9 mouse cellular contexts compared by ENCODE assay signal in genomic region chr2:156177651-156178050, GRCm38 (mm10). TPM values are rescaled to one million over a fixed set of nuclear protein-coding genes. Genes with fewer than 3 reads are reported as not detected.
DNase-seq lines count a peak whose midpoint lies in the region; ATAC-seq and TF ChIP-seq lines count a peak whose summit lies in the region.
"Had no signal": no experiment of that assay in that cellular context is flagged by ENCODE, and none has a peak within 500 bp of the region (broad histone marks: within the 10 kb centered on the region; RNA-seq: fewer than 3 reads in every experiment).

No protein-coding gene starts in this region.

- H3K79me2 ChIP-seq in myocyte (ENCODE audit: control insufficient read depth, insufficient read depth): peaks cover 80% of the 10 kb centered on the region

- no peak for ATAC-seq in kidney, embryonic 15.5 days (replicated peaks; ENCODE audit: low FRiP score)
- no peak for ATAC-seq in granulocyte monocyte progenitor cell, adult 5-6 weeks (replicated peaks; ENCODE audit: poor library complexity, severe bottlenecking)

- H3K27ac ChIP-seq in kidney, embryonic 15.5 days: no peak overlapping the region
- H3K27ac ChIP-seq in bone marrow, adult 2 months (ENCODE audit: control insufficient read depth, insufficient read depth, low read depth, low read length, poor library complexity): no peak overlapping the region

- H3K36me3 ChIP-seq in kidney, embryonic 15.5 days: peaks cover 46% of the 10 kb centered on the region
- peaks cover 62% of the 10 kb centered on the region for H3K36me3 ChIP-seq in myocyte (ENCODE audit: control insufficient read depth, insufficient read depth)

- 61% methylated on average over 7 of the region's 7 CpGs for WGBS in kidney, embryonic 15.5 days
- WGBS in bone marrow, adult 2 months: 42% methylated on average over 7 of the region's 7 CpGs

- peak overlapping the region; percentile 73 for H3K4me2 ChIP-seq in kidney, embryonic 15.5 days
- H3K4me2 ChIP-seq in myocyte (ENCODE audit: low read depth): peak overlapping the region; percentile 93

- H3K9ac ChIP-seq in kidney, embryonic 15.5 days: no peak overlapping the region

- no peak for TF ChIP-seq CTCF in bone marrow, adult 2 months (IDR thresholded peaks at IDR 0.05; ENCODE audit: control insufficient read depth, insufficient read depth, low read length)

- no peak for DNase-seq in kidney, adult 8-10 months
- DNase-seq in induced T-regulatory cell, adult 2 months (ENCODE audit: low read depth): peak; percentile 50
- no peak for DNase-seq in left cerebral cortex, postnatal 4 days
- DNase-seq in right cerebral cortex, postnatal 14 days: no peak
- DNase-seq: adrenal gland, postnatal 25 days had no signal

- no peaks in the 10 kb centered on the region for H3K27me3 ChIP-seq in kidney, embryonic 15.5 days
- H3K27me3 ChIP-seq in myocyte (ENCODE audit: control insufficient read depth, insufficient read depth, insufficient read length): no peaks in the 10 kb centered on the region

- peak overlapping the region; percentile 96 for H3K4me3 ChIP-seq in kidney, embryonic 15.5 days (replicated peaks)
- H3K4me3 ChIP-seq in bone marrow, adult 2 months (replicated peaks; ENCODE audit: control insufficient read depth, low read depth, low read length): peak overlapping the region; percentile 41
- H3K4me3 ChIP-seq in myocyte: peak overlapping the region; percentile 97

- H3ac ChIP-seq in myocyte (ENCODE audit: control insufficient read depth, insufficient read length): no peak overlapping the region

- intact Hi-C loops in left cerebral cortex, postnatal 4 days (cut with DNase I): no loop called here

- no peak for TF ChIP-seq POLR2A in bone marrow, adult 2 months (IDR thresholded peaks at IDR 0.05; ENCODE audit: borderline replicate concordance, control insufficient read depth, low read depth, low read length)
- no peak for TF ChIP-seq POLR2A in myocyte (IDR thresholded peaks at IDR 0.05; ENCODE audit: insufficient read length, low read depth)

- peaks cover 24% of the 10 kb centered on the region for H3K4me1 ChIP-seq in kidney, embryonic 15.5 days
- H3K4me1 ChIP-seq in bone marrow, adult 2 months (ENCODE audit: control insufficient read depth, insufficient read depth, low read length): peaks cover 2% of the 10 kb centered on the region

- no peaks in the 10 kb centered on the region for H3K9me3 ChIP-seq in kidney, embryonic 15.5 days (replicated peaks)

TF ChIP-seq in myocyte, 11 proteins besides CTCF, POLR2A, EP300 and RAD21:
- TF ChIP-seq CEBPB (IDR thresholded peaks at IDR 0.05; ENCODE audit: insufficient read depth, poor library complexity, severe bottlenecking) (no peak), MYOG (IDR thresholded peaks at IDR 0.05; ENCODE audit: control insufficient read depth in 1 of 3, insufficient read depth in 1 of 3, insufficient read length in 2 of 3, low read depth in 2 of 3) (no peak), SRF (IDR thresholded peaks at IDR 0.05; ENCODE audit: control insufficient read depth, insufficient read length, low read depth) (no peak), USF1 (IDR thresholded peaks at IDR 0.05; ENCODE audit: low read depth) (no peak), MAX (IDR thresholded peaks at IDR 0.05; ENCODE audit: low read depth) (no peak), REST (IDR thresholded peaks at IDR 0.05; ENCODE audit: insufficient read depth, insufficient read length) (no peak), E2F4 (IDR thresholded peaks at IDR 0.05; ENCODE audit: insufficient read depth) (no peak), POLR2AphosphoS2 (IDR thresholded peaks at IDR 0.05; ENCODE audit: insufficient read length, low read depth) (no peak), MYOD1 (IDR thresholded peaks at IDR 0.05; ENCODE audit: control insufficient read depth in 1 of 3, insufficient read length in 2 of 3, low read depth in 2 of 3) (no peak)

RNA-seq across cellular contexts. Expression of gene Rbm39, which starts 2.4 kb away (rescaled TPM):
- 653 and 664 TPM in 2 replicates for polyA plus RNA-seq in kidney, embryonic 15.5 days (2015; fragmentation: Nextera tagmentation; extraction: Ambion mirVana)
- 221 and 329 TPM in 2 replicates for polyA plus RNA-seq in bone marrow, adult 2 months (2011; ENCODE audit: insufficient read depth, insufficient read length, low replicate concordance, missing spikeins)
- polyA plus RNA-seq in myocyte (2012; fragmentation: generic; extraction: Trizol): 53.7 TPM
- total RNA-seq in left cerebral cortex, postnatal 4 days (2021): 100 to 1,000 TPM; 345 to 348 TPM
- total RNA-seq in granulocyte monocyte progenitor cell, adult 5-6 weeks (2014; fragmentation: Nextera tagmentation): 317 and 379 TPM in 2 replicates
- 566 and 641 TPM in 2 replicates for total RNA-seq in granulocyte monocyte progenitor cell, adult 5-6 weeks (2017)

RNA-seq across cellular contexts. Expression of gene Phf20, which starts 18.6 kb away (rescaled TPM):
- 78.4 and 79.3 TPM in 2 replicates for polyA plus RNA-seq in kidney, embryonic 15.5 days (2015; fragmentation: Nextera tagmentation; extraction: Ambion mirVana)
- polyA plus RNA-seq in bone marrow, adult 2 months (2011; ENCODE audit: insufficient read depth, insufficient read length, low replicate concordance, missing spikeins): 11.9 and 20.8 TPM in 2 replicates
- polyA plus RNA-seq in myocyte (2012; fragmentation: generic; extraction: Trizol): 13.4 TPM
- total RNA-seq in left cerebral cortex, postnatal 4 days (2021): 100 to 1,000 TPM in 1 of 2 experiments, 10 to 100 TPM in 1; 93.5 to 101 TPM
- 17.1 and 33.3 TPM in 2 replicates for total RNA-seq in granulocyte monocyte progenitor cell, adult 5-6 weeks (2014; fragmentation: Nextera tagmentation)
- total RNA-seq in granulocyte monocyte progenitor cell, adult 5-6 weeks (2017): 32.1 and 53.4 TPM in 2 replicates

RNA-seq across cellular contexts. Expression of gene Nfs1, which starts 33.7 kb away (rescaled TPM):
- 47.7 and 50.2 TPM in 2 replicates for polyA plus RNA-seq in kidney, embryonic 15.5 days (2015; fragmentation: Nextera tagmentation; extraction: Ambion mirVana)
- 13.1 and 24.7 TPM in 2 replicates for polyA plus RNA-seq in bone marrow, adult 2 months (2011; ENCODE audit: insufficient read depth, insufficient read length, low replicate concordance, missing spikeins)
- polyA plus RNA-seq in myocyte (2012; fragmentation: generic; extraction: Trizol): 42.8 TPM
- 10 to 100 TPM; 25.4 to 26.6 TPM for total RNA-seq in left cerebral cortex, postnatal 4 days (2021)
- total RNA-seq in granulocyte monocyte progenitor cell, adult 5-6 weeks (2014; fragmentation: Nextera tagmentation): 57.3 and 66.6 TPM in 2 replicates
- 38.8 and 41.6 TPM in 2 replicates for total RNA-seq in granulocyte monocyte progenitor cell, adult 5-6 weeks (2017)

RNA-seq across cellular contexts. Expression of gene Romo1, which starts 33.8 kb away (rescaled TPM):
- 406 and 428 TPM in 2 replicates for polyA plus RNA-seq in kidney, embryonic 15.5 days (2015; fragmentation: Nextera tagmentation; extraction: Ambion mirVana)
- 109 and 111 TPM in 2 replicates for polyA plus RNA-seq in bone marrow, adult 2 months (2011; ENCODE audit: insufficient read depth, insufficient read length, low replicate concordance, missing spikeins)
- polyA plus RNA-seq in myocyte (2012; fragmentation: generic; extraction: Trizol): 417 TPM
- total RNA-seq in left cerebral cortex, postnatal 4 days (2021): 100 to 1,000 TPM; 223 to 225 TPM
- total RNA-seq in granulocyte monocyte progenitor cell, adult 5-6 weeks (2014; fragmentation: Nextera tagmentation): 174 and 217 TPM in 2 replicates
- total RNA-seq in granulocyte monocyte progenitor cell, adult 5-6 weeks (2017): 28.9 and 38.1 TPM in 2 replicates

RNA-seq across cellular contexts. Expression of gene Gm28036, which starts 50.8 kb away (rescaled TPM):
- 18.1 and 19.4 TPM in 2 replicates for polyA plus RNA-seq in kidney, embryonic 15.5 days (2015; fragmentation: Nextera tagmentation; extraction: Ambion mirVana)
- 5.8 and 24.5 TPM in 2 replicates for polyA plus RNA-seq in bone marrow, adult 2 months (2011; ENCODE audit: insufficient read depth, insufficient read length, low replicate concordance, missing spikeins)
- polyA plus RNA-seq in myocyte (2012; fragmentation: generic; extraction: Trizol): 10.0 TPM
- total RNA-seq in left cerebral cortex, postnatal 4 days (2021): 10 to 100 TPM; 26.1 to 40.2 TPM
- total RNA-seq in granulocyte monocyte progenitor cell, adult 5-6 weeks (2014; fragmentation: Nextera tagmentation): 11.6 and 29.4 TPM in 2 replicates
- 27.0 and 32.3 TPM in 2 replicates for total RNA-seq in granulocyte monocyte progenitor cell, adult 5-6 weeks (2017)

Comparison
In these comparisons a context has a peak if more than half of its experiments do, and no peak if none do; other contexts are left out.
1. H3K4me3 ChIP-seq: peak in every context shown above with its lines; median percentile 97 in myocyte; 96 in kidney, embryonic 15.5 days; 41 in bone marrow, adult 2 months.